Mouse (Mus musculus) gastrocnemius, adult 8-10 months (tissue): ENCODE data around the gene Gm15114. TPM values are rescaled to one million over a fixed set of nuclear protein-coding genes. Genes with fewer than 3 reads are reported as not detected.
"Not testable (repeated sequence)": the region's sequence is repeated elsewhere in the genome, so short reads cannot be mapped to it uniquely, and the experiment has no call there.

Experiments
- DNase-seq, 2 experiments: peaks; one replicate each; pipeline ENCODE4 v3.0.0; 2022; ENCODE audit warnings: low spot score in 2 of 2
- total RNA-seq, 4 experiments: library from RNA; stranded (reverse); gene quantifications; 2 replicates each; pipeline ENCODE4 v1.2.4; 2022

The Gm15114 gene
- not detected for total RNA-seq

DNA sequence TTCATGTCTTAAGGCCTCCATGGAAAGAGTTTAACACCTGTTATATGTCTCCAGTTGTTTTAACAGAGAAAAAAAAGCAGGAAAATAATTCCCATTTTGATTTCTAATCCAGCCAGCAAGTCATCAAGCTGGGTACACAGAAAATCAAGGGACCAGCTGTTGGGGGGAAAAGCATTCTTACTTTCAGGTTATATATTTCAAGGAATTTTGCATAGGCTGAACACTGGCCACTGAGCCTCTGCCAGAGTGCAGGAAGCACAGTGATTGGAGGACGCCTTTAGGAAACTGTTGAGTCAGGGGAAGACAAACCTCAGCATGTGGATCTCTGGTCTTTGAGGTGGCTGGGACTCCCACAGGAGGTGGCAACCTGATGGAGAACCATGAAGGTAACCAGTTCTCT is at the start of gene Gm15114:
Gene Gm15114, plus strand, starts transcription at position 301 of the 400 bp plus-strand sequence.
- DNase-seq: not testable (repeated sequence)

Other genes with a start within 250 kb of the Gm15114 start
- gene Gm8334, start 126.2 kb downstream of the Gm15114 start, total RNA-seq: not detected
- gene Gm15127, start 174.6 kb downstream of the Gm15114 start, total RNA-seq: not detected